Mouse (Mus musculus): ENCODE data around the gene Smarcc1. TPM values are rescaled to one million over a fixed set of nuclear protein-coding genes. Genes with fewer than 3 reads are reported as not detected.
"Not testable (repeated sequence)": the region's sequence is repeated elsewhere in the genome, so short reads cannot be mapped to it uniquely, and the experiment has no call there.

Smarcc1 gene
- 69.1 and 72.5 TPM in 2 replicates for polyA plus RNA-seq (2014; fragmentation: Nextera tagmentation; extraction: Ambion mirVana)

GRCm38 (mm10) chr9:110116977-110117778 is at the start of gene Smarcc1:
Smarcc1 (plus strand) TSS chr9:110117708.
- Histone ChIP-seq H3K27ac (ENCODE audit: low read depth, low read length) (peak within 1 kb of the TSS; percentile 95), H3K9me3 (ENCODE audit: control insufficient read depth, low read length) (no peaks in the 10 kb centered on the region), H3K4me1 (replicated peaks; ENCODE audit: control insufficient read depth, insufficient read depth, low read length) (peaks cover 13% of the 10 kb centered on the region), H3K36me3 (ENCODE audit: control insufficient read depth, insufficient read depth, low read length) (peaks cover 5% of the 10 kb centered on the region; the same call in 1 of the 2 replicates), H3K4me3 (ENCODE audit: low read depth, low read length) (peak within 1 kb of the TSS; percentile 94), H3K27me3 (replicated peaks; ENCODE audit: control insufficient read depth, insufficient read depth, low read length) (no peaks in the 10 kb centered on the region), H3K4me2 (peak within 1 kb of the TSS; percentile 84), H3K9ac (ENCODE audit: low read depth, low read length) (peak within 1 kb of the TSS; percentile 83)
- WGBS, result under 1% methylated on average over 79 of the region's 79 CpGs
- DNase-seq (ENCODE audit: low spot score), result peak; percentile 96
- ATAC-seq (replicated peaks; ENCODE audit: low FRiP score), result peak; percentile 96

DNA sequence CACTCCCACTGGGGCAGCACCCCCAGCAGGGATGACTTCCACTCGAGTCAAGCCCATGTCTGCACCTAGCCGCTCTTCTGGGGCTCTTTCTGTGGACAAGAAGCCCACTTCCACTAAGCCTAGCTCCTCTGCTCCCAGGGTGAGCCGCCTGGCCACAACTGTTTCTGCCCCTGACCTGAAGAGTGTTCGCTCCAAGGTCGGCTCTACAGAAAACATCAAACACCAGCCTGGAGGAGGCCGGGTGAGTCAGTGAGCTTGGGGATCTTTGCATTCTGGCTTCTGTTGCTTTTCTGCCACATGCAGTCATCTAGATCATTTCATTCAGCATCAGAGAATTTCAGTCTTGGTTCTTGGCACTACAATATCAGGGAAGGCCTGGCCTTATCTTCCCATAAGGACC is 48.8 kb upstream of the Smarcc1 start:
- Histone ChIP-seq H3K27ac (ENCODE audit: low read depth, low read length) (no peak overlapping the region), H3K9me3 (ENCODE audit: control insufficient read depth, low read length) (no peaks in the 10 kb centered on the region), H3K36me3 (ENCODE audit: control insufficient read depth, insufficient read depth, low read length) (peaks cover 11% of the 10 kb centered on the region), H3K9ac (ENCODE audit: low read depth, low read length) (no peak overlapping the region), H3K27me3 (replicated peaks; ENCODE audit: control insufficient read depth, insufficient read depth, low read length) (no peaks in the 10 kb centered on the region), H3K4me3 (ENCODE audit: low read depth, low read length) (no peak overlapping the region), H3K4me2 (no peak overlapping the region), H3K4me1 (replicated peaks; ENCODE audit: control insufficient read depth, insufficient read depth, low read length) (no peaks in the 10 kb centered on the region; the same call in 1 of the 2 replicates)
- peak; percentile 28 for DNase-seq (ENCODE audit: low spot score)
- ATAC-seq (replicated peaks; ENCODE audit: low FRiP score), result no peak
- 85% methylated on average over 6 of the region's 6 CpGs for WGBS

DNA sequence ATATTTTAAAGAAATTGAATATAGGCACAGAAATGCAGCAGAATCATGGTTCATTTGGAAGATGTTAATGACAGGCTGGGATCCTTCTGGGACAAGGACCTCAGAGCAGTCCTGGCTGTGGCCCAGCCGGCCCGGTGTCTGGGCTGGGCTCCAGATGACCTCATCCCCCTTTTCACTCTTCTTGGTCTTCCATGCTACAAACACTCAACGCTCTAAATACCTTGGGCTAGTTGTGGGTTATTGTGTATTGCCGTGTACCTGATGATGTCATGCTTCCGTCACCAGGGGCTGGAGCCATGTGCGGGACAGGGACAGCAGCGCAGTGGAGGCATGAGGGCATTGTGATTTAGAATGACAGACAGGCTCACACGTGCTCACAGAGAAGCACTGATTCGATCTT is 47.1 kb upstream of the Smarcc1 start:
- Histone ChIP-seq H3K36me3 (ENCODE audit: control insufficient read depth, insufficient read depth, low read length) (peaks cover 11% of the 10 kb centered on the region), H3K27me3 (replicated peaks; ENCODE audit: control insufficient read depth, insufficient read depth, low read length) (no peaks in the 10 kb centered on the region), H3K4me1 (replicated peaks; ENCODE audit: control insufficient read depth, insufficient read depth, low read length) (no peaks in the 10 kb centered on the region; the same call in 1 of the 2 replicates), H3K27ac (ENCODE audit: low read depth, low read length) (no peak overlapping the region), H3K9ac (ENCODE audit: low read depth, low read length) (no peak overlapping the region), H3K4me2 (no peak overlapping the region), H3K9me3 (ENCODE audit: control insufficient read depth, low read length) (no peaks in the 10 kb centered on the region), H3K4me3 (ENCODE audit: low read depth, low read length) (no peak overlapping the region)
- DNase-seq (ENCODE audit: low spot score), result no peak
- no peak for ATAC-seq (replicated peaks; ENCODE audit: low FRiP score)
- 89% methylated on average over 9 of the region's 9 CpGs for WGBS

GRCm38 (mm10) chr9:110071011-110071410 is 46.5 kb upstream of the Smarcc1 start:
- 75% methylated on average over 4 of the region's 4 CpGs for WGBS
- no peak overlapping the region for H3K4me2 ChIP-seq
- no peaks in the 10 kb centered on the region for H3K9me3 ChIP-seq (ENCODE audit: control insufficient read depth, low read length)
- no peaks in the 10 kb centered on the region; the same call in 1 of the 2 replicates for H3K4me1 ChIP-seq (replicated peaks; ENCODE audit: control insufficient read depth, insufficient read depth, low read length)
- no peak overlapping the region for H3K9ac ChIP-seq (ENCODE audit: low read depth, low read length)
- no peak overlapping the region for H3K4me3 ChIP-seq (ENCODE audit: low read depth, low read length)
- H3K27me3 ChIP-seq (replicated peaks; ENCODE audit: control insufficient read depth, insufficient read depth, low read length), result no peaks in the 10 kb centered on the region
- H3K27ac ChIP-seq (ENCODE audit: low read depth, low read length), result no peak overlapping the region
- ATAC-seq (replicated peaks; ENCODE audit: low FRiP score) (no peak), DNase-seq (ENCODE audit: low spot score) (no peak)
- peaks cover 11% of the 10 kb centered on the region for H3K36me3 ChIP-seq (ENCODE audit: control insufficient read depth, insufficient read depth, low read length)

- no peak overlapping the region for H3K4me2 ChIP-seq
- H3K4me1 ChIP-seq (replicated peaks; ENCODE audit: control insufficient read depth, insufficient read depth, low read length), result no peaks in the 10 kb centered on the region; the same call in 1 of the 2 replicates
- no peaks in the 10 kb centered on the region for H3K27me3 ChIP-seq (replicated peaks; ENCODE audit: control insufficient read depth, insufficient read depth, low read length)
- H3K9ac ChIP-seq (ENCODE audit: low read depth, low read length), result no peak overlapping the region
- H3K9me3 ChIP-seq (ENCODE audit: control insufficient read depth, low read length), result no peaks in the 10 kb centered on the region
- no peak overlapping the region for H3K4me3 ChIP-seq (ENCODE audit: low read depth, low read length)
- peak; percentile 60 for ATAC-seq (replicated peaks; ENCODE audit: low FRiP score)
- H3K36me3 ChIP-seq (ENCODE audit: control insufficient read depth, insufficient read depth, low read length), result peaks cover 11% of the 10 kb centered on the region
- H3K27ac ChIP-seq (ENCODE audit: low read depth, low read length), result no peak overlapping the region
- WGBS, result 10% methylated on average over 1 of the region's 1 CpGs
- DNase-seq (ENCODE audit: low spot score), result peak; percentile 63
Measured at GRCm38 (mm10) chr9:110071843-110072242, 45.7 kb upstream of the Smarcc1 start.

- H3K27me3 ChIP-seq (replicated peaks; ENCODE audit: control insufficient read depth, insufficient read depth, low read length); H3K4me1 ChIP-seq (replicated peaks; ENCODE audit: control insufficient read depth, insufficient read depth, low read length); H3K9ac ChIP-seq (ENCODE audit: low read depth, low read length); H3K4me2 ChIP-seq; H3K4me3 ChIP-seq (ENCODE audit: low read depth, low read length); DNase-seq (ENCODE audit: low spot score); ATAC-seq (replicated peaks; ENCODE audit: low FRiP score); H3K9me3 ChIP-seq (ENCODE audit: control insufficient read depth, low read length); H3K27ac ChIP-seq (ENCODE audit: low read depth, low read length): not testable (repeated sequence)
- 75% methylated on average over 4 of the region's 7 CpGs for WGBS
- H3K36me3 ChIP-seq (ENCODE audit: control insufficient read depth, insufficient read depth, low read length), result peaks cover 12% of the 10 kb centered on the region
Measured at GRCm38 (mm10) chr9:110076468-110076867, 41.0 kb upstream of the Smarcc1 start.

- H3K4me3 ChIP-seq (ENCODE audit: low read depth, low read length), result no peak overlapping the region
- H3K4me1 ChIP-seq (replicated peaks; ENCODE audit: control insufficient read depth, insufficient read depth, low read length), result no peaks in the 10 kb centered on the region
- H3K36me3 ChIP-seq (ENCODE audit: control insufficient read depth, insufficient read depth, low read length), result peaks cover 38% of the 10 kb centered on the region
- 88% methylated on average over 3 of the region's 3 CpGs for WGBS
- no peaks in the 10 kb centered on the region for H3K9me3 ChIP-seq (ENCODE audit: control insufficient read depth, low read length)
- H3K27ac ChIP-seq (ENCODE audit: low read depth, low read length), result no peak overlapping the region
- no peak overlapping the region for H3K9ac ChIP-seq (ENCODE audit: low read depth, low read length)
- DNase-seq (ENCODE audit: low spot score) (no peak), ATAC-seq (replicated peaks; ENCODE audit: low FRiP score) (no peak)
- H3K4me2 ChIP-seq, result no peak overlapping the region
- H3K27me3 ChIP-seq (replicated peaks; ENCODE audit: control insufficient read depth, insufficient read depth, low read length), result no peaks in the 10 kb centered on the region
Measured at GRCm38 (mm10) chr9:110081066-110081465, 36.4 kb upstream of the Smarcc1 start.

- DNase-seq (ENCODE audit: low spot score) (no peak), ATAC-seq (replicated peaks; ENCODE audit: low FRiP score) (no peak)
- H3K9ac ChIP-seq (ENCODE audit: low read depth, low read length), result no peak overlapping the region
- H3K27ac ChIP-seq (ENCODE audit: low read depth, low read length), result no peak overlapping the region
- WGBS, result 90% methylated on average over 25 of the region's 25 CpGs
- H3K27me3 ChIP-seq (replicated peaks; ENCODE audit: control insufficient read depth, insufficient read depth, low read length), result no peaks in the 10 kb centered on the region
- no peak overlapping the region for H3K4me3 ChIP-seq (ENCODE audit: low read depth, low read length)
- H3K4me1 ChIP-seq (replicated peaks; ENCODE audit: control insufficient read depth, insufficient read depth, low read length), result no peaks in the 10 kb centered on the region
- H3K4me2 ChIP-seq, result no peak overlapping the region
- H3K9me3 ChIP-seq (ENCODE audit: control insufficient read depth, low read length), result no peaks in the 10 kb centered on the region
- peaks cover 57% of the 10 kb centered on the region for H3K36me3 ChIP-seq (ENCODE audit: control insufficient read depth, insufficient read depth, low read length)
Measured at GRCm38 (mm10) chr9:110084201-110084964, 33.1 kb upstream of the Smarcc1 start.
